8 mouse cellular contexts compared by ENCODE assay signal in the genomic region with DNA sequence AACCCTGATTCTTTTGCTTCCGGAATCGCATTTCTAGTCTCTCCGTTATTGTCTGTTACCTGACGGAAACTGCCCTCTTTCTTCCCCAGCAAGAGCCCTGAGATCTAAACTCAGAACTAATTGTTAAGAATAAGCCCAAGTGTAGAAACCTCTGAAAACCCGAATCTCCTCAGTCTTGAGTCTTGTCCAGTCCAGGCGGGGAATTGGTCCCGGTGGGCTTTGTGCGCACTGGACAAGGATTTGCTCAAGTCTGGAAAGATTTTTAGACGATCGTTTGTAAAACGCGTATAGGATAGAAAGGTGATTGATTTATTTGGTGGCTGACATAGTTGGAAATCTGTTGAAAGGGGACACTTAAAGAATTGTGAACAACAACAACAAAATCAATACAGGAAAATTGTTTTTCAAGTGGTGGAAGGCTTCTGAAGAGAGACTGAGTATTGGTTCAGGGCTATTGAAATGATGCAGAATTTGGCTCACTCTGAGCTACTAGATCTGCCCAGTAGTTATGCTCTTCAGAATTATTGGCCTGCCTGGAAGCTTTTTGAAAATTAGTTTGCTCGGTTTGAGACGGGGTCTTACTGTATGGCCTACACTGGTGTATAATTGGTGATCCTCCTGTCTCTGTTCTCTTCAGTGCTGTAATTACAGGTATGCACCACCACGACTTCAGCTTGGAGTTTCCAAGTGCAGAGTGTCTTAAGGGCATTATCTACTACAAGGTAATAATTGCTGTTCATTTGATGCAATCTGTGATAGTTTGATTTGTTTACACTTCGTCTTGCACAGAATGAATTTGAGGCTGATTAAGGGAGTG. TPM values are rescaled to one million over a fixed set of nuclear protein-coding genes. Genes with fewer than 3 reads are reported as not detected.
DNase-seq lines count a peak whose midpoint lies in the region; ATAC-seq and TF ChIP-seq lines count a peak whose summit lies in the region.

No protein-coding gene starts in this region.

- no peaks in the 10 kb centered on the region for H3K9me3 ChIP-seq in hindbrain, embryonic 16.5 days (ENCODE audit: control insufficient read depth, low read length)
- no peaks in the 10 kb centered on the region for H3K9me3 ChIP-seq in midbrain, embryonic 14.5 days (ENCODE audit: control insufficient read depth, low read length)

- peak overlapping the region; percentile 85 for H3K4me3 ChIP-seq in spleen, adult 2 months (ENCODE audit: extremely low read depth, insufficient read depth, insufficient read length)
- H3K4me3 ChIP-seq in hindbrain, embryonic 16.5 days (ENCODE audit: low read length), result peak overlapping the region; percentile 59
- peak overlapping the region; percentile 70 for H3K4me3 ChIP-seq in midbrain, embryonic 14.5 days (replicated peaks; ENCODE audit: low read depth, low read length)

- no peak for TF ChIP-seq CTCF in spleen, adult 2 months (IDR thresholded peaks at IDR 0.05; ENCODE audit: extremely low read depth, insufficient read depth, insufficient read length, insufficient replicate concordance)

- TF ChIP-seq POLR2A in spleen, adult 2 months (IDR thresholded peaks at IDR 0.05; ENCODE audit: low read depth, low read length), result no peak

- H3K27me3 ChIP-seq in spleen, adult 2 months (ENCODE audit: control insufficient read depth, insufficient read depth, low read length), result no peaks in the 10 kb centered on the region
- no peaks in the 10 kb centered on the region for H3K27me3 ChIP-seq in hindbrain, embryonic 16.5 days (replicated peaks; ENCODE audit: control insufficient read depth, insufficient read depth, low read length)
- no peaks in the 10 kb centered on the region for H3K27me3 ChIP-seq in midbrain, embryonic 14.5 days (ENCODE audit: control insufficient read depth, insufficient read depth, low read length)

- H3K4me1 ChIP-seq in spleen, adult 2 months (ENCODE audit: control insufficient read depth, insufficient read depth, insufficient read length), result peaks cover 3% of the 10 kb centered on the region; the same call in 1 of the 2 replicates
- peaks cover 14% of the 10 kb centered on the region for H3K4me1 ChIP-seq in hindbrain, embryonic 16.5 days (ENCODE audit: control insufficient read depth, insufficient read depth, low read depth, low read length)
- H3K4me1 ChIP-seq in midbrain, embryonic 14.5 days (ENCODE audit: control insufficient read depth, insufficient read depth, low read length), result peaks cover 14% of the 10 kb centered on the region

- peak; percentile 47 for ATAC-seq in hindbrain, embryonic 16.5 days
- peak; percentile 24; the same call in 1 of the 2 replicates for ATAC-seq in midbrain, embryonic 14.5 days (ENCODE audit: low FRiP score, low TSS enrichment)
- ATAC-seq in monocyte, adult 5-6 weeks (replicated peaks; ENCODE audit: insufficient number of reproducible peaks, low FRiP score, low TSS enrichment, poor library complexity, severe bottlenecking), result no peak

- H3K36me3 ChIP-seq in spleen, adult 2 months (ENCODE audit: control insufficient read depth, insufficient read depth, low read length), result peaks cover 1% of the 10 kb centered on the region; the same call in 1 of the 2 replicates
- no peaks in the 10 kb centered on the region; the same call in 1 of the 2 replicates for H3K36me3 ChIP-seq in hindbrain, embryonic 16.5 days (ENCODE audit: control insufficient read depth, insufficient read depth, low read length)
- peaks cover 10% of the 10 kb centered on the region for H3K36me3 ChIP-seq in midbrain, embryonic 14.5 days (ENCODE audit: control insufficient read depth, insufficient read depth, low read length)

- peak overlapping the region; percentile 72 for H3K9ac ChIP-seq in hindbrain, embryonic 16.5 days (ENCODE audit: low read depth, low read length)
- peak overlapping the region; percentile 74 for H3K9ac ChIP-seq in midbrain, embryonic 14.5 days (replicated peaks; ENCODE audit: low read length)

- peak overlapping the region; percentile 84 for H3K27ac ChIP-seq in spleen, adult 2 months (ENCODE audit: insufficient read depth, low read length)
- peak overlapping the region; percentile 89 for H3K27ac ChIP-seq in hindbrain, embryonic 16.5 days (ENCODE audit: low read depth, low read length)
- peak overlapping the region; percentile 94 for H3K27ac ChIP-seq in midbrain, embryonic 14.5 days (replicated peaks; ENCODE audit: low read depth, low read length)

- no peak for DNase-seq in spleen, adult 2 months (ENCODE audit: low read depth in 1 of 2, low spot score in 2 of 2)
- DNase-seq in spleen, adult 12 weeks (ENCODE audit: low spot score), result no peak
- peak; percentile 32 for DNase-seq in embryo, embryonic 10.5 days (ENCODE audit: low spot score)
- peak; percentile 24 for DNase-seq in midbrain, embryonic 14.5 days
- DNase-seq in right cerebral cortex, adult 2 months (ENCODE audit: low spot score in 2 of 2), result no peak
- no peak for DNase-seq in adrenal gland, postnatal 25 days

- H3K4me2 ChIP-seq in hindbrain, embryonic 16.5 days (ENCODE audit: low read length), result peak overlapping the region; percentile 67
- peak overlapping the region; percentile 78 for H3K4me2 ChIP-seq in midbrain, embryonic 14.5 days (ENCODE audit: low read length)

- WGBS in spleen, adult 2 months, result 7% methylated on average over 16 of the region's 16 CpGs
- 7% methylated on average over 16 of the region's 16 CpGs for WGBS in hindbrain, embryonic 16.5 days
- 9% methylated on average over 16 of the region's 16 CpGs for WGBS in midbrain, embryonic 14.5 days

RNA-seq across cellular contexts. Expression of a gene that starts 0.7 kb away (rescaled TPM):
- polyA plus RNA-seq in spleen, adult 2 months (2012; rRNA removed), result 3.3 and 3.7 TPM in 2 replicates
- 79.0 and 82.3 TPM in 2 replicates for polyA plus RNA-seq in hindbrain, embryonic 16.5 days (2015; fragmentation: Nextera tagmentation; extraction: Ambion mirVana)
- 94.0 and 113 TPM in 2 replicates for polyA plus RNA-seq in midbrain, embryonic 14.5 days (2014; fragmentation: Nextera tagmentation; extraction: Ambion mirVana)
- total RNA-seq in adrenal gland, postnatal 25 days (2021), result 18.9 and 19.8 TPM in 2 replicates
- 6.9 to 14.7 TPM (median 7.6 TPM) in 3 replicates for total RNA-seq in monocyte, adult 5-6 weeks (2017)

RNA-seq across cellular contexts. Expression of a gene that starts 32.5 kb away (rescaled TPM):
- 1.6 and 1.8 TPM in 2 replicates for polyA plus RNA-seq in spleen, adult 2 months (2012; rRNA removed)
- 15.9 and 20.5 TPM in 2 replicates for polyA plus RNA-seq in hindbrain, embryonic 16.5 days (2015; fragmentation: Nextera tagmentation; extraction: Ambion mirVana)
- 28.8 and 42.3 TPM in 2 replicates for polyA plus RNA-seq in midbrain, embryonic 14.5 days (2014; fragmentation: Nextera tagmentation; extraction: Ambion mirVana)
- 40.4 and 47.5 TPM in 2 replicates for total RNA-seq in adrenal gland, postnatal 25 days (2021)
- 13.7 to 19.2 TPM (median 14.7 TPM) in 3 replicates for total RNA-seq in monocyte, adult 5-6 weeks (2017)

RNA-seq across cellular contexts. Expression of a gene that starts 38.1 kb away (rescaled TPM):
- polyA plus RNA-seq in spleen, adult 2 months (2012; rRNA removed), result 1.1 and 3.5 TPM in 2 replicates
- 22.7 and 22.9 TPM in 2 replicates for polyA plus RNA-seq in hindbrain, embryonic 16.5 days (2015; fragmentation: Nextera tagmentation; extraction: Ambion mirVana)
- polyA plus RNA-seq in midbrain, embryonic 14.5 days (2014; fragmentation: Nextera tagmentation; extraction: Ambion mirVana), result 24.9 and 27.8 TPM in 2 replicates
- total RNA-seq in adrenal gland, postnatal 25 days (2021), result 11.4 and 14.1 TPM in 2 replicates
- 2.5 to 8.9 TPM (median 3.0 TPM) in 3 replicates for total RNA-seq in monocyte, adult 5-6 weeks (2017)

RNA-seq across cellular contexts. Expression of a gene that starts 43.5 kb away (rescaled TPM):
- 34.3 and 38.1 TPM in 2 replicates for polyA plus RNA-seq in spleen, adult 2 months (2012; rRNA removed)
- polyA plus RNA-seq in hindbrain, embryonic 16.5 days (2015; fragmentation: Nextera tagmentation; extraction: Ambion mirVana), result 319 and 340 TPM in 2 replicates
- 241 and 270 TPM in 2 replicates for polyA plus RNA-seq in midbrain, embryonic 14.5 days (2014; fragmentation: Nextera tagmentation; extraction: Ambion mirVana)
- total RNA-seq in adrenal gland, postnatal 25 days (2021), result 136 and 140 TPM in 2 replicates
- 23.6 to 44.1 TPM (median 36.4 TPM) in 3 replicates for total RNA-seq in monocyte, adult 5-6 weeks (2017)

RNA-seq across cellular contexts. Expression of a gene that starts 54.4 kb away (rescaled TPM):
- polyA plus RNA-seq in spleen, adult 2 months (2012; rRNA removed), result 20.2 and 22.6 TPM in 2 replicates
- 20.3 and 22.9 TPM in 2 replicates for polyA plus RNA-seq in hindbrain, embryonic 16.5 days (2015; fragmentation: Nextera tagmentation; extraction: Ambion mirVana)
- 16.8 and 19.9 TPM in 2 replicates for polyA plus RNA-seq in midbrain, embryonic 14.5 days (2014; fragmentation: Nextera tagmentation; extraction: Ambion mirVana)
- 19.1 and 25.8 TPM in 2 replicates for total RNA-seq in adrenal gland, postnatal 25 days (2021)
- 26.2 to 32.8 TPM (median 27.0 TPM) in 3 replicates for total RNA-seq in monocyte, adult 5-6 weeks (2017)

Comparison
In these comparisons a context has a peak if more than half of its experiments do, and no peak if none do; other contexts are left out.
1. DNase-seq: peak in embryo, embryonic 10.5 days (single experiment) and midbrain, embryonic 14.5 days (single experiment); none in spleen, adult 2 months (0 of 2), spleen, adult 12 weeks (single experiment), right cerebral cortex, adult 2 months (0 of 2) and adrenal gland, postnatal 25 days (single experiment).
2. RNA of a gene that starts 0.7 kb away (polyA plus RNA-seq): 94.0 to 113 TPM in midbrain, embryonic 14.5 days and 79.0 to 82.3 TPM in hindbrain, embryonic 16.5 days; 3.3 to 3.7 TPM in spleen, adult 2 months; every median in the first group is over 10 times any median in the second.
3. Peak in every context shown above with its lines, with median percentiles within 50 percentile points of each other: H3K27ac ChIP-seq and H3K4me3 ChIP-seq.